31 mouse cellular contexts compared by ENCODE assay signal in genomic region chr14:92826576-92827284, GRCm38 (mm10).
A peak's percentile ranks its signal among the peaks of the same experiment; 100 is the strongest.
DNase-seq lines count a peak whose midpoint lies in the region; ATAC-seq lines count a peak whose summit lies in the region.
"Had no signal": no experiment of that assay in that cellular context is flagged by ENCODE, and none has a peak within 500 bp of the region (broad histone marks: within the 10 kb centered on the region; RNA-seq: fewer than 3 reads in every experiment).

No protein-coding gene starts in this region.

- no peak for DNase-seq in midbrain, embryonic 14.5 days
- DNase-seq in R1 (ENCODE audit: low read depth, low spot score): peak; percentile 96
- peak; percentile 28 for DNase-seq in embryo, embryonic 11 days
- no peak for DNase-seq in ovary, postnatal 10 days (ENCODE audit: low spot score)
- DNase-seq in frontal cortex, postnatal 14 days (ENCODE audit: low spot score in 2 of 2): no peak
- no peak for DNase-seq in thymus, postnatal 36 days
- DNase-seq: adrenal gland, adult 2 months; adrenal gland, postnatal 36 days; cerebellum, adult 18-20 months; cerebellum, postnatal 10 days; heart, postnatal 10 days; kidney, adult 8-10 months; kidney, postnatal 4 days; layer of hippocampus, postnatal 36 days; left cerebral cortex, postnatal 4 days; liver, embryonic 13.5 days; lung, adult 18-20 months; lung, postnatal 4 days; thymus, adult 2 months had no signal

- no peaks in the 10 kb centered on the region for H3K36me3 ChIP-seq in midbrain, embryonic 12.5 days
- no peaks in the 10 kb centered on the region for H3K36me3 ChIP-seq in midbrain, embryonic 14.5 days (ENCODE audit: control insufficient read depth, insufficient read depth, low read length)
- H3K36me3 ChIP-seq: embryonic facial prominence, embryonic 13.5 days; forebrain, embryonic 10.5 days; forebrain, embryonic 15.5 days; G1E; heart, embryonic 13.5 days; intestine, embryonic 15.5 days; liver, embryonic 13.5 days had no signal

- ATAC-seq in midbrain, embryonic 12.5 days (ENCODE audit: low FRiP score, low read depth): peak; percentile 68
- ATAC-seq in midbrain, embryonic 14.5 days (ENCODE audit: low FRiP score, low TSS enrichment): no peak
- ATAC-seq: CD4-positive, CD25-positive, alpha-beta regulatory T cell, adult 4 months; forebrain, embryonic 15.5 days; hindbrain, embryonic 16.5 days; intestine, embryonic 15.5 days; lung, postnatal 0 days had no signal

- no peaks in the 10 kb centered on the region for H3K9me3 ChIP-seq in midbrain, embryonic 12.5 days
- H3K9me3 ChIP-seq in midbrain, embryonic 14.5 days (ENCODE audit: control insufficient read depth, low read length): no peaks in the 10 kb centered on the region
- H3K9me3 ChIP-seq: embryonic facial prominence, embryonic 13.5 days; forebrain, embryonic 10.5 days; forebrain, embryonic 15.5 days; G1E; heart, embryonic 13.5 days; intestine, embryonic 15.5 days; liver, embryonic 13.5 days; megakaryocyte, embryonic 14.5 days had no signal

- no peak overlapping the region for H3K27ac ChIP-seq in midbrain, embryonic 12.5 days (replicated peaks)
- no peak overlapping the region for H3K27ac ChIP-seq in midbrain, embryonic 14.5 days (replicated peaks; ENCODE audit: low read depth, low read length)
- H3K27ac ChIP-seq: embryonic facial prominence, embryonic 13.5 days; forebrain, embryonic 10.5 days; forebrain, embryonic 15.5 days; heart, embryonic 13.5 days; intestine, embryonic 15.5 days; kidney, postnatal 0 days; liver, embryonic 13.5 days had no signal

- H3K4me1 ChIP-seq in midbrain, embryonic 12.5 days: no peaks in the 10 kb centered on the region
- no peaks in the 10 kb centered on the region for H3K4me1 ChIP-seq in midbrain, embryonic 14.5 days (ENCODE audit: control insufficient read depth, insufficient read depth, low read length)
- H3K4me1 ChIP-seq: embryonic facial prominence, embryonic 13.5 days; forebrain, embryonic 15.5 days; heart, embryonic 13.5 days; intestine, embryonic 15.5 days; liver, embryonic 13.5 days; megakaryocyte, embryonic 14.5 days had no signal

- WGBS in midbrain, embryonic 12.5 days: 35% methylated on average over 6 of the region's 6 CpGs
- WGBS in midbrain, embryonic 14.5 days: 36% methylated on average over 6 of the region's 6 CpGs

- no peak overlapping the region for H3K9ac ChIP-seq in midbrain, embryonic 12.5 days (replicated peaks)
- no peak overlapping the region for H3K9ac ChIP-seq in midbrain, embryonic 14.5 days (replicated peaks; ENCODE audit: low read length)
- H3K9ac ChIP-seq: embryonic facial prominence, embryonic 13.5 days; forebrain, embryonic 15.5 days; heart, embryonic 13.5 days; intestine, embryonic 15.5 days; liver, embryonic 13.5 days had no signal

- no peak overlapping the region for H3K4me3 ChIP-seq in midbrain, embryonic 12.5 days
- no peak overlapping the region for H3K4me3 ChIP-seq in midbrain, embryonic 14.5 days (replicated peaks; ENCODE audit: low read depth, low read length)
- H3K4me3 ChIP-seq: embryonic facial prominence, embryonic 13.5 days; forebrain, embryonic 10.5 days; forebrain, embryonic 15.5 days; heart, embryonic 13.5 days; intestine, embryonic 15.5 days; liver, embryonic 13.5 days; megakaryocyte, embryonic 14.5 days had no signal

- no peaks in the 10 kb centered on the region for H3K27me3 ChIP-seq in midbrain, embryonic 12.5 days
- H3K27me3 ChIP-seq in midbrain, embryonic 14.5 days (ENCODE audit: control insufficient read depth, insufficient read depth, low read length): no peaks in the 10 kb centered on the region
- H3K27me3 ChIP-seq: embryonic facial prominence, embryonic 13.5 days; forebrain, embryonic 15.5 days; heart, embryonic 13.5 days; intestine, embryonic 15.5 days; liver, embryonic 13.5 days; megakaryocyte, embryonic 14.5 days had no signal

- no peak overlapping the region for H3K4me2 ChIP-seq in midbrain, embryonic 12.5 days (replicated peaks)
- H3K4me2 ChIP-seq in midbrain, embryonic 14.5 days (ENCODE audit: low read length): no peak overlapping the region
- H3K4me2 ChIP-seq: embryonic facial prominence, embryonic 13.5 days; forebrain, embryonic 15.5 days; heart, embryonic 13.5 days; intestine, embryonic 15.5 days; liver, embryonic 13.5 days had no signal

Comparison
In these comparisons a context has a peak if more than half of its experiments do, and no peak if none do; other contexts are left out.
1. DNase-seq: peak in R1 (single experiment) and embryo, embryonic 11 days (single experiment); none in midbrain, embryonic 14.5 days (single experiment), ovary, postnatal 10 days (single experiment), frontal cortex, postnatal 14 days (0 of 2) and thymus, postnatal 36 days (0 of 2).